Mouse (Mus musculus): ENCODE measurements around the gene Polr3f.

GRCm38 (mm10) chr2:144543670-144544069 lies 16.2 kb downstream of the Polr3f start:
- TF ChIP-seq CTCF (IDR thresholded peaks at IDR 0.05; ENCODE audit: control insufficient read depth, insufficient read depth, low read length) (no peak), POLR2A (IDR thresholded peaks at IDR 0.05; ENCODE audit: borderline replicate concordance, control insufficient read depth, low read depth, low read length) (no peak)

Measured in bone marrow, adult 2 months (tissue).